Mouse (Mus musculus): Measurements from ENCODE around the gene Gm42417. TPM values are rescaled to one million over a fixed set of nuclear protein-coding genes. Genes with fewer than 3 reads are reported as not detected.

Gene Gm42417
- polyA plus RNA-seq, 1 experiment = 0.05 TPM

- Histone ChIP-seq H3K4me3 (ENCODE audit: insufficient read depth, poor library complexity, severe bottlenecking) (no peak overlapping the region), H3K79me3 (ENCODE audit: low read depth) (no peaks in the 10 kb centered on the region), H3ac (ENCODE audit: control insufficient read depth, insufficient read length, low read depth) (no peak overlapping the region), H3K27me3 (ENCODE audit: control insufficient read depth, insufficient read depth, insufficient read length) (no peaks in the 10 kb centered on the region), H3K79me2 (ENCODE audit: control insufficient read depth, insufficient read depth) (no peaks in the 10 kb centered on the region), H3K36me3 (ENCODE audit: control insufficient read depth, insufficient read depth) (no peaks in the 10 kb centered on the region)
- TF ChIP-seq MYOG (IDR thresholded peaks at IDR 0.05; ENCODE audit: control insufficient read depth, extremely low read depth, insufficient read length) (no peak), FOSL1 (IDR thresholded peaks at IDR 0.05; ENCODE audit: insufficient read depth, low read length, poor library complexity, severe bottlenecking) (no peak), CTCF (IDR thresholded peaks at IDR 0.05; ENCODE audit: control insufficient read depth, insufficient read depth, insufficient read length) (no peak), USF1 (IDR thresholded peaks at IDR 0.05; ENCODE audit: low read depth) (no peak), MAX (IDR thresholded peaks at IDR 0.05) (no peak), MYOD1 (IDR thresholded peaks at IDR 0.05; ENCODE audit: control insufficient read depth, insufficient read length, low read depth) (no peak), CEBPB (IDR thresholded peaks at IDR 0.05; ENCODE audit: low read depth) (no peak)
Observed at GRCm38 (mm10) chr1:36580384-36581207, 41.4 kb upstream of the Gm42417 start.

GRCm38 (mm10) chr1:36579974-36580383 lies 40.8 kb upstream of the Gm42417 start:
- Histone ChIP-seq H3ac (ENCODE audit: control insufficient read depth, insufficient read length, low read depth) (no peak overlapping the region), H3K79me3 (ENCODE audit: low read depth) (no peaks in the 10 kb centered on the region), H3K79me2 (ENCODE audit: control insufficient read depth, insufficient read depth) (no peaks in the 10 kb centered on the region), H3K4me3 (ENCODE audit: insufficient read depth, poor library complexity, severe bottlenecking) (no peak overlapping the region), H3K27me3 (ENCODE audit: control insufficient read depth, insufficient read depth, insufficient read length) (no peaks in the 10 kb centered on the region), H3K36me3 (ENCODE audit: control insufficient read depth, insufficient read depth) (no peaks in the 10 kb centered on the region)
- TF ChIP-seq MYOD1 (IDR thresholded peaks at IDR 0.05; ENCODE audit: control insufficient read depth, insufficient read length, low read depth) (peak; percentile 86), MAX (IDR thresholded peaks at IDR 0.05) (no peak), CTCF (IDR thresholded peaks at IDR 0.05; ENCODE audit: control insufficient read depth, insufficient read depth, insufficient read length) (no peak), FOSL1 (IDR thresholded peaks at IDR 0.05; ENCODE audit: insufficient read depth, low read length, poor library complexity, severe bottlenecking) (no peak), USF1 (IDR thresholded peaks at IDR 0.05; ENCODE audit: low read depth) (no peak), CEBPB (IDR thresholded peaks at IDR 0.05; ENCODE audit: low read depth) (no peak)

- no peaks in the 10 kb centered on the region for H3K36me3 ChIP-seq (ENCODE audit: control insufficient read depth, insufficient read depth)
- no peak for TF ChIP-seq USF1 (IDR thresholded peaks at IDR 0.05; ENCODE audit: low read depth)
- TF ChIP-seq CEBPB (IDR thresholded peaks at IDR 0.05; ENCODE audit: low read depth) = no peak
- no peak for TF ChIP-seq MYOD1 (IDR thresholded peaks at IDR 0.05; ENCODE audit: control insufficient read depth, insufficient read length, low read depth)
- no peak for TF ChIP-seq MYOG (IDR thresholded peaks at IDR 0.05; ENCODE audit: control insufficient read depth, extremely low read depth, insufficient read length)
- TF ChIP-seq MAX (IDR thresholded peaks at IDR 0.05) = no peak
- no peak for TF ChIP-seq CTCF (IDR thresholded peaks at IDR 0.05; ENCODE audit: control insufficient read depth, insufficient read depth, insufficient read length)
- no peak for TF ChIP-seq FOSL1 (IDR thresholded peaks at IDR 0.05; ENCODE audit: insufficient read depth, low read length, poor library complexity, severe bottlenecking)
- H3ac ChIP-seq (ENCODE audit: control insufficient read depth, insufficient read length, low read depth) = no peak overlapping the region
- H3K79me3 ChIP-seq (ENCODE audit: low read depth) = no peaks in the 10 kb centered on the region
- H3K4me3 ChIP-seq (ENCODE audit: insufficient read depth, poor library complexity, severe bottlenecking) = no peak overlapping the region
- H3K79me2 ChIP-seq (ENCODE audit: control insufficient read depth, insufficient read depth) = no peaks in the 10 kb centered on the region
- no peaks in the 10 kb centered on the region for H3K27me3 ChIP-seq (ENCODE audit: control insufficient read depth, insufficient read depth, insufficient read length)
Observed at GRCm38 (mm10) chr1:36576991-36577675, 37.9 kb upstream of the Gm42417 start.

- Histone ChIP-seq H3ac (ENCODE audit: control insufficient read depth, insufficient read length, low read depth) (no peak overlapping the region), H3K79me3 (ENCODE audit: low read depth) (no peaks in the 10 kb centered on the region), H3K27me3 (ENCODE audit: control insufficient read depth, insufficient read depth, insufficient read length) (no peaks in the 10 kb centered on the region), H3K36me3 (ENCODE audit: control insufficient read depth, insufficient read depth) (no peaks in the 10 kb centered on the region), H3K79me2 (ENCODE audit: control insufficient read depth, insufficient read depth) (no peaks in the 10 kb centered on the region), H3K4me3 (ENCODE audit: insufficient read depth, poor library complexity, severe bottlenecking) (no peak overlapping the region)
- TF ChIP-seq MAX (IDR thresholded peaks at IDR 0.05) (no peak), CTCF (IDR thresholded peaks at IDR 0.05; ENCODE audit: control insufficient read depth, insufficient read depth, insufficient read length) (no peak), FOSL1 (IDR thresholded peaks at IDR 0.05; ENCODE audit: insufficient read depth, low read length, poor library complexity, severe bottlenecking) (no peak), CEBPB (IDR thresholded peaks at IDR 0.05; ENCODE audit: low read depth) (no peak), MYOG (IDR thresholded peaks at IDR 0.05; ENCODE audit: control insufficient read depth, extremely low read depth, insufficient read length) (no peak), MYOD1 (IDR thresholded peaks at IDR 0.05; ENCODE audit: control insufficient read depth, insufficient read length, low read depth) (no peak), USF1 (IDR thresholded peaks at IDR 0.05; ENCODE audit: low read depth) (no peak)
Observed at GRCm38 (mm10) chr1:36575347-36575746, 36.1 kb upstream of the Gm42417 start.

GRCm38 (mm10) chr1:36574196-36574955 lies 35.1 kb upstream of the Gm42417 start:
- Histone ChIP-seq H3K79me3 (ENCODE audit: low read depth) (no peaks in the 10 kb centered on the region), H3K79me2 (ENCODE audit: control insufficient read depth, insufficient read depth) (no peaks in the 10 kb centered on the region), H3K36me3 (ENCODE audit: control insufficient read depth, insufficient read depth) (no peaks in the 10 kb centered on the region), H3ac (ENCODE audit: control insufficient read depth, insufficient read length, low read depth) (no peak overlapping the region), H3K4me3 (ENCODE audit: insufficient read depth, poor library complexity, severe bottlenecking) (no peak overlapping the region), H3K27me3 (ENCODE audit: control insufficient read depth, insufficient read depth, insufficient read length) (no peaks in the 10 kb centered on the region)
- TF ChIP-seq USF1 (IDR thresholded peaks at IDR 0.05; ENCODE audit: low read depth) (no peak), MYOG (IDR thresholded peaks at IDR 0.05; ENCODE audit: control insufficient read depth, extremely low read depth, insufficient read length) (no peak), CTCF (IDR thresholded peaks at IDR 0.05; ENCODE audit: control insufficient read depth, insufficient read depth, insufficient read length) (no peak), MYOD1 (IDR thresholded peaks at IDR 0.05; ENCODE audit: control insufficient read depth, insufficient read length, low read depth) (no peak), MAX (IDR thresholded peaks at IDR 0.05) (no peak), CEBPB (IDR thresholded peaks at IDR 0.05; ENCODE audit: low read depth) (no peak), FOSL1 (IDR thresholded peaks at IDR 0.05; ENCODE audit: insufficient read depth, low read length, poor library complexity, severe bottlenecking) (no peak)
